Mouse (Mus musculus): ENCODE results near the gene Npas3.

Npas3 gene

GRCm38 (mm10) chr12:54005546-54005945, 757.1 kb downstream of the Npas3 start:
- DNase-seq, result no peak

GRCm38 (mm10) chr12:54015304-54015703, 766.8 kb downstream of the Npas3 start:
- DNase-seq, result no peak

- DNase-seq, result no peak
These were observed 769.5 kb downstream of the Npas3 start for GRCm38 (mm10) chr12:54017949-54018348.

- no peak for DNase-seq
These were observed 771.5 kb downstream of the Npas3 start for GRCm38 (mm10) chr12:54019979-54020378.

GRCm38 (mm10) chr12:54034666-54035346, 786.3 kb downstream of the Npas3 start:
- DNase-seq, result peak; percentile 47

- DNase-seq, result no peak
These were observed 789.1 kb downstream of the Npas3 start for GRCm38 (mm10) chr12:54037602-54038001.

- no peak for DNase-seq
These were observed 794.6 kb downstream of the Npas3 start for GRCm38 (mm10) chr12:54042996-54043544.

- DNase-seq, result no peak
These were observed 796.3 kb downstream of the Npas3 start for GRCm38 (mm10) chr12:54044606-54045334.

GRCm38 (mm10) chr12:54045360-54045759, 796.9 kb downstream of the Npas3 start:
- DNase-seq, result no peak

GRCm38 (mm10) chr12:54046824-54047223, 798.3 kb downstream of the Npas3 start:
- DNase-seq, result no peak

- no peak for DNase-seq
These were observed 799.6 kb downstream of the Npas3 start for GRCm38 (mm10) chr12:54048126-54048525.

GRCm38 (mm10) chr12:54049926-54050325, 801.4 kb downstream of the Npas3 start:
- no peak for DNase-seq

GRCm38 (mm10) chr12:54052939-54053338, 804.5 kb downstream of the Npas3 start:
- no peak for DNase-seq

- no peak for DNase-seq
These were observed 805.1 kb downstream of the Npas3 start for GRCm38 (mm10) chr12:54053598-54053997.

- peak; percentile 95 for DNase-seq
These were observed 812.3 kb downstream of the Npas3 start for GRCm38 (mm10) chr12:54060732-54061131.

GRCm38 (mm10) chr12:54061168-54061567, 812.7 kb downstream of the Npas3 start:
- DNase-seq, result no peak

GRCm38 (mm10) chr12:54064986-54065385, 816.5 kb downstream of the Npas3 start:
- no peak for DNase-seq

GRCm38 (mm10) chr12:54065607-54066006, 817.1 kb downstream of the Npas3 start:
- no peak for DNase-seq

GRCm38 (mm10) chr12:54067419-54067818, 818.9 kb downstream of the Npas3 start:
- no peak for DNase-seq

- peak; percentile 38 for DNase-seq
These were observed 819.6 kb downstream of the Npas3 start for GRCm38 (mm10) chr12:54067886-54068756.

- no peak for DNase-seq
These were observed 820.3 kb downstream of the Npas3 start for GRCm38 (mm10) chr12:54068757-54069146.

GRCm38 (mm10) chr12:54074012-54074411, 825.5 kb downstream of the Npas3 start:
- DNase-seq, result no peak

- DNase-seq, result no peak
These were observed 832.5 kb downstream of the Npas3 start for GRCm38 (mm10) chr12:54080996-54081395.

All from right cerebral cortex, postnatal 4 days (tissue).